Mouse (Mus musculus) MEL-GATA-1-ER (cell line): ENCODE measurements around the gene Apaf1.
A peak's percentile ranks its signal among the peaks of the same experiment; 100 is the strongest.

Experiments
- DNase-seq: peaks from one replicate; pipeline ENCODE4 v3.0.0-alpha.2; 2012; ENCODE audit warnings: low read depth; ENCODE audit errors: extremely low read depth

Apaf1 gene

DNA sequence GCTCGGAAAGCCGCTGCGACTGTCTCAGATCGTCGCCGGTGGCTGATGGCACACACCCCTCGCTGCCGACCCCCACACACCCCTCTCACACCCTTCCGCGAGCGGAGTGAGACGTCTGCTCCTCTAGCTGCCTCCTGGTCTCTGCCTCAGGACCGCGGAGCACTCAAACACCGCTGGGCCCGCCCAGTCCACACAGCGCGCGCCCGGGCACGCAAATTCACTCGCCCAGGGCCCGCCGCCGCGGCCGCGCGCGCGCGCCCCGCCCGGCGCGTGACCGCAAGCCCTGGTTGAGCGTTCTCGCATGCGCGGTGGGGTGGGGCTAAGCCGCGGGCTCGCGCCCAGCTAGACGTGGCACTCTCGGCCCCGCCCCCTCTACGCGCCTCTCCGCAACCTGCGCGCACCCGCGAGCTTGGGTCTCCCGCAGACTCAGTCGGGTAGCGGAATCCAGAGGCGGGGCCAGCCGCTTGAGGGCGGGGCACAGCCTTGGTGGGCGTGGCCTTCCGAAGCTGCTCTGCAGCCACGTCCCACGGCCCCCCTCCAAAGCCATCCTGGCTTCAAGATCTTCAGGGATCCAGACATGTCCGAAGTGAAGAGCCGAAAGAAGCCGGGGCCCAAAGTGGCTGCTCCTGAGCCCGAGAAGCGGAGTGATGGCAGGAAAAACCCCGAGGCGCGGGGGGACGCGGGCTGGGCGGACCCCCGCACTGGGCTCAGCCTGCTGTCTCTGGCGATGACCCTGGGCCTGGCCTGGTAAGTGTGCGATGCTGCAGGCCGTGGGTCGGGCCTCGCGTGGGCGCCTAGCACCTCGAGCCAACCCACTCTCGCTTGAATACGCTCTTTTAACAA lies at the start of gene Apaf1, which contains the start of gene Ikbip:
Apaf1 (minus strand) TSS at position 221 of the 843 bp plus-strand sequence.
Ikbip (plus strand) TSS at position 391 of the 843 bp plus-strand sequence.
- peak; percentile 81 for DNase-seq

DNA sequence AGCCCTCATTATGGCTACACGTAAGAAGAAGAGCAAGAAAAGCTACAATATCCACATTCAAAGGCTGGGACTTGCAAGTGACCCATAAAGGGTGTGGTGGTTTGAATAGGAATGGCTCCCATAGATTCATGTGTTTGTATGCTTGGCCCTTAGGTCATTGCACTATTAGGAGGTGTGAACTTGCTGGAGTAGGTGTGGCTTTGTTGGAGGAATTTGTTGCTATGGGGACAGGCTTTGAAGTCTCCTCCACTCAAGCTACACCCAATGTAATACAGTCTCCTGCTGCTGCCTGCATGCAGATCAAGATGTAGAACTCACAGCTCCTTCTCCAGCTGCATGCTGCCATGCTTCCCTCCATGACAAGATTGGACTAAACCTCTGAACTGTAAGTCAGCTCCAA lies 49.0 kb upstream of the Apaf1 start:
- no peak for DNase-seq

DNA sequence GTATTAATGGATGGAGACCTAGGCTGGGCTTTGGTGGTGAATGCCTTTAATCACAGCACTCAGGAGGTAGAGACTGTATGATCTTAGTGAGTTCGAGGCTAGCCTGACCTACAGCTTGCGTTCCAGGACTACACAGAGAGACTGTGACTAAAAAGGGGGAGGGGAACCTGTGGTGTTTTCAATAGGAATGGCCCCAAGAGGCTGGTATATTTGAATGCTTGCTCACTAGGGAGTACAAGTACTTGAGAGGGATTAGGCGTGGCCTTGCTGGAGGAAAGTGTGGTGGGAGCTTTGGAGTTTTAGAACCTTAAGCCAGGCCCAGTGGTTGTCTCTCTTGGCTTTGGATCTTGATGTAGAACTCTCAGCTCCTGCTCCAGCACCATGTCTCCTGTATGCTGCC lies 48.2 kb upstream of the Apaf1 start:
- DNase-seq, result no peak

DNA sequence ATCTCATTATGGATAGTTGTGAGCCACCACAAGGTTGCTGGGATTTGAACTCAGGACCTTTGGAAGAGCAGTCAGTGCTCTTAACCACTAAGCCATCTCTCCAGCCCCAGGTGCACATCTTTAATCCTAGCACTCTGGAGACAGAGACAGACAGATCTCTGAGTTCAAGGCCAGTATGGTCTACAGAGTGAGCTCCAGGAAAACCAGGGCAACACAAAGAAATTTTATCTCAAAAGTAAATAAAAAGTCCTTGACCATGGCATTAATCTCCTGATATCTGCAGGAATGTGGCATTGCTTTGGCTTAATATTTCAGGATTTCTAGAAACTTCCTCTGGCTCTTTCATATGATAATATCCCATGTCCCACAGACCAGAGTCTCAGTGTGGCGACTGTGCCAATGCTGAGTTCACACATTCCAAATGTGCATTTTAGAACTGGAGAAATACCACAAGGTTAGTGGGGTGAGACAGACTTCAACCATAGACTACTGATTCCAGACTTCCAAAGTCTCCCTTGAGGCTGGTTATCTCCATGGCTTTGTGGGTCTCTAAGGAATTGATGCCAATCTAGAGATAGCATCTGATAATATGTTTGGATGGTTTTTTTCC lies 46.1 kb upstream of the Apaf1 start:
- no peak for DNase-seq

DNA sequence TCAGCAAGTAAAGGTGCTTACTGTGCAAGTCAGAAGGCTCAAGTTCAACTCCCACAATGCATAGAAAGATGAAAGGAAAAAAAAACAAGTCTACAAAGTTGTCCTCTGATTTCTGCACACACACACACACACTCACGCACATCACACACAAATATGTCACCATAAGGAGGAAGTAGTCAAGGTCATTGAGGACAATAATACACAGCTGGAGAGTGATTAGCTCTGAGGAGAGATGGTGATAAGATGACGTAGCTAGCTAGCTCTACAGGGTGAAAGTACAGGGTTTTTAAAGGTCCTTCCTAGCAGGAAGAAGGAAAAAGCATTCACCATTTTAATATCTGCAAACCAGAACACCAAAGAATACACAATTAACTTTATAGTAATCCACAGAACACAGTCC lies 44.8 kb upstream of the Apaf1 start:
- DNase-seq, result no peak

DNA sequence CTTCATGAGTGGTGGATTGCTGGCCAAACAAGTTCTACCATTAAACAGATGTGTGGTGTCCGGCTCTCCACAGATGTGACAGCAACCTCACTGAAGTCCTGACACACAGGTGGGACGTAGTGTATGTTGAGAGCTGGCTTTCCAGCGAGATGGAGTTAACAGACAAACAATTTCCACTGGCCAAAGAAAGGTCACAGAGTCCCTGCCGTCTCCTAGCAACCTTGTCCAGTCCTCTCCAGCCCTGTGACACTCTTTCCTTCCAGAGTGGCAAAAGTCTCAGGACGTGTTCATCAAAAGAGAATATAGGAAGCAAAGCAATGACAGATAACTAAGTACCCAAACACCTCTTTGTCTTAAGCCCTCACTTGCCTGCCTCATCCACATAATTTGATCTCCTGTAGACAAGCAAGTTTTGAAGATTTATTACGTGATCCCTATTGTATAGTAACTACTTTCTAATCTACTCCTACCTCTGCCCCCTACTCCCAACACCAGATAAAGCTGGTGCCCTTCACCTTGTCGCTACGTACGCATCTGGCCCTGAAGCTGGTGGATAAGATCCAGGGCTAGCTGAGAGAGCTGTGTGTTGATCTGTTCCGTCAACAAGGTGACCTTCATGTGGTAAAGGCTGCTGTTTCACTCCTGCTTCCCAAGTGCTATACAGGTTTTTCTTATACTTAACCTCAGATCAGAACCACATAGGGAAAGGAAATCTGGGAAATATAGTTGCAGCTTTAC lies 44.2 kb upstream of the Apaf1 start:
- DNase-seq, result no peak

DNA sequence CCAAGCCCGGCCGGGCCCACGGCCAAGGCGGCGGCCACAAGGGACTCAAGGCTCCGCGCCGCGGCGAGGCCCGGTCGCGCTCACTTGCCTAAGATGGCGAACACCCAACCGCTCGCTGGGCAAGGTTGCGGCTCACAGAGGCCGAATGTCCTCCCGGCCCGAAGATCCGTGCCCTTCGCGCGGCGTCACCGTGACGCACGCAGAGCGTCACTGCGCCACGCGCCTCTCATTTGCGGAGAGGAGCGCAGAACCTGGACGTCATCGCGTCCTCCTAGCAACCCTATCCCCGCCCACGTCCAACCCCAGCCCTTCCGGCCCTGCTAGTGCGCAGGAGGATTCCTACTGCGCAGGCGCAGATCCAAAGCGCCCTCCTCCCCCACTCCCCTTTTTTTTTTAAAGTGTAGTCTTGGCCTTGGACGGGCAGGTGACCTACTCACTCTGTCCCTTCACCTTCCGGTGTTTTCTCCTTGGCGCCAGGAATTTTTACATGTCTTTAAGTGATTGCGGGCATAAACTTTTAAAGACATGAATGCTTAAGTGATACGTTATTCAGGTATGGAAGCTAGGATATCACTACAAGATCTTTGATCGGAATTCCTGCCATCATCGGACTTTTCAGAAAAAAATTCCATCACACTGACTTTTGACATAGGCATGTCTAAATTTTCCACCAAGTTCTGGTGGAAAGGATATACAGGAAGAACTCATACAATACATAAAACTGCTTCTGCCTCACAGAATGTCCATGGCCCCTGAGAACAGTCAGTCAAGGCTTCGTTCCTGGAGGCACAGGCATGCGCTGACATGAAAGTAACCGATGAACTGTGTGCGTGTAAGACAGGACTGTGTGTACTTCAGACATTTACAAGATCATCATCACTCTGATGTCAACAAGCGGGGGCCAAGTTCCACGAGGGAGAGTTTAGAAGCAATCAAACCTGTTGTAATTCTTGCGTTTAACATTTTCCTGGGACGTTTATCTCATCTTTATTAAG lies 41.6 kb upstream of the Apaf1 start, which contains the start of gene Slc25a3:
Slc25a3 (minus strand) TSS at position 232 of the 995 bp plus-strand sequence.
- DNase-seq, result peak; percentile 93

DNA sequence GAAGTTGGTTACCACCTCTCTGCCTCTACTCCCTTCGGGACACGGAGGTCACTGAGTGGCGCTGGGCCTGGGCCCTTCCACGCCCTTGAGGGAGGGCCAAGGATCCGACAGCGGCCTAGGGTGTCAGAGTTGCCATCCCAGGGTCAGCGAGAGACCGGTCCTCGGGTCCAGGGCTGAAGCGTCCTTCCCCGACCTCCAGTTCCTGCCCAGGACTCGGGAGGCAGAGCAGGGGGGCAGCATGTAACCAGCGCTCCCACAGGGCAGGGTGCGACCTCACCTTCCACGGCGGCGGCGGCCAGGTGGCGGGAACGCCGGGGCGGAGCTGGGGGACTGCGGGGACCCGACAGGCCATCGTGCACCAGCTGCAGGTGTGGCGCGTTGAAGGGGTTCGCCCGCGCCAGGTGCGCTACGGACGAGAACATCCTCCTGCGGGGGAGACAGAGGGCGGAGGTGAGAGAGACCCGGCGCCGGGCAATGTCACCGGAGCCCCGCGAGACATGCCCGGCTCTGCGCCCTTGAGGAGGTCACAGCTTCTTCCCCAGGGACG lies 40.8 kb upstream of the Apaf1 start:
- no peak for DNase-seq

DNA sequence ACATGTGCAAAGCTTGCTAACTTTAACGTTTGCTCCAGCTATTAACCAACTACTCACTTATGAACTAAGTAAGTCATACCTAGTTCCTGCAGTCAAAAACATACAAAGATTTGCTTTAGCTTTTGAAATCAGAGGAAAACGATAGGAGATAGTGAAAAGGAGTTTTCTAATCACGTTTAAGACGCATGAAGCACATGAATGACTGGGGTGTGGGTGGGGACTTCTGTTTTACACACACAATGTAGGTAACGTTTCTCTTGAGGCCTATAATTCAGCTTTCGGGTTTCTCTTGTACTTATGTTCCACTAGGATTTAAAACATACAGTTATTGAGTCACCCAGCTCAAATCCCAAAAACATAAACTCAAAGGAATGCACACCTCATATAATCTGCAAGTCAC lies 40.1 kb upstream of the Apaf1 start:
- DNase-seq, result no peak

DNA sequence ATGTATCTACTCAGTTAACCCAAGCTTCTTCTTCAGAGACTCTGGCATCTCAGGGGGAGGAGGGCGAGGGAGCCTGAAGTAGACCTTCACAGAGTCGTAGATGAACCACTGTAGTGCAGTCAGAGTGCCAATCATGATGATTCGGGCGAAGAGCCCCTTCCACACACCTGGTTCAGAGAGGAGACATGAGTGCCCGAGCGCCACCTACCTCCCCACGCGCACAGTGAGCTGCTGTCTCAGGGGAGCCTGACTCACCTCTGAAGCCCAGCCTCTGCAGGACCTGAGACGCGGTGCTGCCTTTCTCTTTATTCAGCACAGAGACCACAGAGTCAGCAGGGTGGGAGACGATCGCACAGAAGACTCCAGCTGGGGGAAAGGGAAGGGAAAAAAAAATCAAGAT lies 34.4 kb upstream of the Apaf1 start:
- no peak for DNase-seq

DNA sequence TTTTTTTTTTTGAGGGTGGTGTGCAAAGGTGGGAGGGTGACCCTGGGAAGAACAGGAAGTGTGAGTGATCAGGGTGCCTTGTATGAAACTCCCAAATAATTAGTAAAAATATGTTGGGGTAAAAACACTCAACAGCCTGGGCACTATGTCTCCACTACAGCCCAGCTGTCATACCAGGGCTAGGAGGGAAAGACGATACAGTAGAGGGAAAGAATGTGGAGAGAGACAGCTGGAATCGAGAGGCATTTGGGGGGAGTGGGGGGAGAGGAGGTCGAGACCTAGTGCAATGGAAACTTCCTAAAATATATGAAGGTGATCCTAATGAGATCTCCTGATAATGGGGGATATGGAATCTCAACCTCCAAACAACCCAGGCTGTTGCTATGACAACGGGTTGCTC lies 27.3 kb upstream of the Apaf1 start:
- no peak for DNase-seq

DNA sequence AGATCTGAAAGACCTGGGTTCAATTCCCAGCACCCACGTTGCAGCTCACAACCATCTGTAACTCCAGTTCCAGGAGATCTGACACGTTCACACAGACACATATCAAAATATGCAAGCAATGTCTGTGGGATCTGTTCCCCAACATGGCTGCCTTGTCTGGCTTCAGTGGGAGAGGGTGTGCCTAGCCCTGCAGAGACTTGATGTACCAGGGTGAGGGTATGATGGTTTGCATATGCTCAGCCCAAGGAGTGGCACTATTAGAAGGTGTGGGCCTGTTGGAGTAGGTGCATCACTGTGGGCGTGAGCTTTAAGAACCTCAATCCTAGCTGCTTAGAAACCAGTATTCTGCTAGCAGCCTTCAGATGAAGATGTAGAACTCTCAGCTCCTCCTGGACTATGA lies 23.4 kb upstream of the Apaf1 start:
- no peak for DNase-seq

DNA sequence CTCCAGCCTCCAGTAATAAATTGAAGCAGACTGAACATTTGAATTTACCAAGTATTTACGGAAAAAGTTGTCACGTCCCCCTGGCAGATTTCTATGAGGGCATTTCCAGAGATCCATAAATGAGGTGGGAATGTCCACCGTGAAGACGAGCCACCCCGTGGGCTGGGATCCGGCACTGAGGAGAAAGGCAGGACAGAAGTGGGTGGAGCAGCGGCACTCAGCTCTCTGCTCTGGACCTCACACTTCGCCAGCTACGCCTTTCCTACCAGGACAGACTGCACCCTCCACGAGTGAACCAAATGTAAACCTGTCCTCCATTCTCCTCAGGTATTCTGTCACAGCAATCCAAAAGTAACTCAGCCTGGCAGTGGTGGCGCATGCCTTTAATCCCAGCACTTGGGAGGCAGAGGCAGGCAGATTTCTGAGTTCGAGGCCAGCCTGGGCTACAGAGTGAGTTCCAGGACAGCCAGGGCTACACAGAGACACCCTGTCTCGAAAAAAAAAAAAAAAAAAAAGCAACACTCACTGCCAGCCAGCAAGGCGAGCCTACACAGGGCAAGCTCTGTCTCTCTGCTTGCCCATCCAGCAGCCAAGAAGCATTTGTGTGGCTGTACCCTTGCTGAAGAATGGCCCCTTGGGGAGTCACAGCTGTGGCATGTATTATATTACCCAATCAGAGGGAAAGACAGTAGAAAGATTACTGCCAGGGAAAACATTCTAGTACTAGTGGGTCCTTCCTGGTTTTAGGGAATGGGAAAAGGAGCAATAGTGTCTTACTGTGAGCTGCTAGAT lies 20.4 kb upstream of the Apaf1 start:
- DNase-seq, result no peak

DNA sequence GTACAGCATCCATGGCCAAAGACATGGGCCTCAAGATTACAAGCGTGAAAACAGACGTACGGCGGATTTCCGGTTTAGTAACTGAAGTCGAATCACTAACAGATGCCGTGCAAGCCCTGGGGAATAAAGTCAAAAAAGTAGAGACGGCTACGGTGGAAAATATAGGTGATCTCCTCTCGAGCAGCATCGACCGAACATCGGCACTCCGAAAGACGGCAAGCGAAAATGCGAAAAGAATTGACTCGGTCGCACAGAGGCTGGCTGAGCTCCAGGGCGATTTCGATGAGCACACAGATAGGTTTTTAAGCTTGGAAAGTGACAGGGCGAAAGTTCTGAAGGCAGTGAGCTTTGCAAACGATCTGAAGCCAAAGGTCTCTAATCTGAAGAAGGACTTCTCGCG lies 19.4 kb upstream of the Apaf1 start:
- DNase-seq, result no peak

DNA sequence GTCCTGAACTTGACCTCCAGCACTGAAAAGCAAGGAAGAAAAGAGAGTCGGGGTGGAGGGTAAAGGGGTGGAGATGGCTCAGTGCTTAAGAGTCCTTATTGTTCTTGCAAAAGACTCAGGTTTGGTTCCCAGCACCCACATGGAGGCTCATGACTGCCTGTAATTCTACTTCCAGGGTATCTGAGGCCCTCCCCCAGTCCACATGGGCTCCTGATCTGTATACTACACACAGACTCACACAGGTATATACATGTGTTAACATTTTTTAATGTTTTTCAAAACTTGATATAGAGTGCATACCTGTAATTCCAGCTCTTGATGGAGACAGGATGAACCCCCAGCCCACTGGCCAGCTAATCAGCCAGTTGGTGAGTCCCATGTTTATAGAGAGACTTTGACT lies 17.5 kb upstream of the Apaf1 start:
- no peak for DNase-seq

DNA sequence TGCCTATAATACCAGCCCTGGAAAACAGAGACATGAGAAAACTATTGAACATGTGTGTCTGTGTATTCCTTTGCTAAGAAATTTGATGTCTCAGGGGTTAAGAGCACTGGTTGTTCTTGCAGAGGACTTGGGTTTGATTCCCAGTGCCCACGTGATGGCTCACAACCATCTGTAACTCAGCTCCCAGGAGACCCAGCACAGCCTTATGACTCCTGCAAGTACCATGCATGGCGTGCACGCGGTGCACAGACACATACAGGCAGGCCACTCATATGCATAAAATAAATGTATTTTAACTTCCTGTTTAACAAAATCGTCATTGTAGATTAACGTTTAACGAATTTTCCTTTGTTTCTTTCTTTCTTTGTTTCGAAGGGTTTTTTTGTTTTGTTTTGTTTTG lies 15.5 kb upstream of the Apaf1 start:
- DNase-seq, result no peak

DNA sequence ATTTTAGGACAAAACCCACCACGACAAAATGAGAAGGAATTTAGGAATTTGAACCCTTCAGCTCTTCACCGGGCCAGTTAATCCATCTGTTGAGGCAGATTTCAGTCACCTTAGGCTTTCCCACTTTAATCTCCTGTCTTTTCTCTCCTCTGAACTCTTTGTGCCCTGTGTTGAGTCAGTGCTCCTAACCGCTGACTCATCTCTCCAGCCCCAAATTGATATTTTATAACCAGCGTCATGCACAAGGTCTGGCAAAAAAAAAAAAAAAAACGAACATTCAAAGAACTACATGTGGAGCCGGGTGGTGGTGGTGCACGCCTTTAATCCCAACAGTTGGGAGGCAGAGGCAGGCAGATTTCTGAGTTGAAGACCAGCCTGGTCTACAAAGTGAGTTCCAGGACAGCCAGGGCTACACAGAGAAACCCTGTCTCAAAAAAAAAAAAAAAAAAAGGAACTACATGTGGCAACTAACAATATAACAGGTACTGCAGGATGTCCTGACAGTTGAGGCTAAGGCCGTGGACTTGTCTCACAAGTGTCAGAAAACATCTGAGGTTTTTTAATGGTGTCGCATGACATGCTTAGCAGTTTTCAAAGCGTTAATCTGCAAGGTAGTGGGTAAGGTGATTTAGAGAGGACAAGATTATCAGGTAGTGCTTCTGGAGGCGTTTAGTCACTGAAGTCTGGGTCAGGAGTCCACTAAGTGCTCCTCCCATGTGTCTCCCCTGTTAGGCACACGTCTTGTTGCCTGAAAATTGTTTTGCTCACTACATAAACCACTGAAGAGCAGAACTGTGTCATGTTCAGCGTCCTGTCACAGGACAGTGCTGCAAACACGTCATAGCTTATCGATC lies 11.9 kb upstream of the Apaf1 start:
- DNase-seq, result no peak

DNA sequence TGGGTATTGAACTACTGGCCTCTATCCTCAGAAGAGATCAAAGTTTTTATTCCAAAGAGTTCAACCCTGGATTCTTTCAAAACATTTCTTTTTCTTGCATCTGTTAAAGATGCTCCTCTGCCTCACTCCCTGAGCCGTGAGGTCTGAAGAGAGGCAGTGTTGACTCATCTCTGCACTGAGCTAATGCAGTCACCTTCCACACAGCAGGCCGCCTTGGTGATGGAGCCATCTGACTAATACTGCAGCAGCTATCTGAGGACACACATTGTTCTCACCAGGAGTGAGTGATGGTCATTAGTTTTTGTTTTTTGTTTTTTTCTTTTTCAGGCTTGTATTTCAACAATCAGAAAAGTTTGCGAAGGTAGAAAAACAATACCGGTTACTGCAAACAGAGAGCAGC lies 10.2 kb upstream of the Apaf1 start:
- no peak for DNase-seq

DNA sequence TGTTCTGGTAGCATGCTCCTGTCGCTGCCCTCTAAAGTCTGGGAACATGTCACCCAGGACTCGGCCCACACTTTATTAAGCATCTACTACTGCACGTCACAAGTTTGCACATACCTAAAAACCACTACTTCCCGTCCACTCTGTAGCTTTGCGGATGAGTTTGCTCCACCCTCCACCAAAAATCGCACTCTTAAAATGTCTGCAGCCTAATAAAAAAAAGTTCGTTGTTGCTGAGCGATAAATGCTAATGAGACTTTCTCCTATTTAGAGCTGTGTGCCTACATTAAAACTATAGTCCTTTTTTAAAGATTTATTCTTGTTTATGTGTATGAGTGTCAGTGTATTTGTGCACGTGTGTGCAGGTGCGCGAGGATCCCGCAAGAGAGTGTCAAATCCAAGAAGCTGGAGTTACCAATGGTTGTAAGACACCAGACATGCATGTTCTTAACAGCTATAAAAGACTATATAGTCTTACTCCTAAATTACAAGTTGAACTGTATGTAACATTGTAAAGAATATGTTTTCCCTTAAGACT lies 890 bp upstream of the Apaf1 start:
- peak; percentile 47 for DNase-seq
